Mouse (Mus musculus) CH12.LX (cell line): ENCODE data around the gene Slamf8. TPM values are rescaled to one million over a fixed set of nuclear protein-coding genes. Genes with fewer than 3 reads are reported as not detected.

Source experiments
- DNase-seq: peaks from one replicate; pipeline ENCODE4 v3.0.0-alpha.2; 2013; ENCODE audit errors: extremely low read depth
- H3K27ac ChIP-seq: 2 replicates; pipeline ENCODE4 v1.5.1; 2012; ENCODE audit warnings: low read depth, mild to moderate bottlenecking, control low read depth, moderate library complexity; ENCODE audit not compliant: insufficient read depth
- H3K27me3 ChIP-seq: replicated peaks from 2 replicates; pipeline ENCODE3; 2012; ENCODE audit warnings: inconsistent platforms
- H3K36me3 ChIP-seq, 2 experiments: replicated peaks in 1 of 2; 2 replicates each; pipeline versions ENCODE3 to v1.6.1; 2012; ENCODE audit warnings: inconsistent platforms in 1 of 2, low read length in 1 of 2, mild to moderate bottlenecking in 1 of 2, mixed read lengths in 1 of 2, moderate library complexity in 1 of 2; ENCODE audit not compliant: control insufficient read depth in 1 of 2, insufficient read depth in 1 of 2
- H3K4me1 ChIP-seq, 2 experiments: 2 replicates each; pipeline ENCODE4 v1.6.1; 2012; ENCODE audit warnings: inconsistent platforms in 1 of 2, moderate library complexity in 1 of 2; ENCODE audit not compliant: insufficient read depth in 2 of 2, control insufficient read depth in 1 of 2
- H3K4me2 ChIP-seq: 2 replicates; pipeline ENCODE4 v1.6.1; 2012; ENCODE audit warnings: low read depth, mild to moderate bottlenecking, control low read depth; ENCODE audit not compliant: poor library complexity, insufficient read depth, severe bottlenecking
- H3K4me3 ChIP-seq, 3 experiments: fragments of 150-350 bp in 1 of 3; sonication (generic) in 1 of 3; replicated peaks in 1 of 3; 2 replicates each; pipeline versions ENCODE3 to v1.5.1; 2011 to 2012; ENCODE audit warnings: low read depth in 2 of 3, low read length in 2 of 3, mild to moderate bottlenecking in 2 of 3, moderate library complexity in 2 of 3, control low read depth in 1 of 3, improper control_type of control experiment in 1 of 3, inconsistent platforms in 1 of 3, mixed read lengths in 1 of 3; ENCODE audit not compliant: poor library complexity in 1 of 3
- H3K79me2 ChIP-seq: replicated peaks from 2 replicates; pipeline ENCODE4 v1.6.1; 2012; ENCODE audit warnings: mild to moderate bottlenecking, moderate library complexity; ENCODE audit not compliant: control insufficient read depth, poor library complexity, insufficient read depth, severe bottlenecking; ENCODE audit errors: extremely low read depth
- H3K9ac ChIP-seq: 2 replicates; pipeline ENCODE4 v1.6.1; 2012; ENCODE audit warnings: low read depth, mild to moderate bottlenecking, control low read depth, moderate library complexity; ENCODE audit not compliant: insufficient read depth
- H3K9me3 ChIP-seq: replicated peaks from 2 replicates; pipeline ENCODE3; 2012; ENCODE audit warnings: low read length, inconsistent platforms, mixed read lengths
- CTCF ChIP-seq, 2 experiments: IDR thresholded peaks in 1 of 2; conservative IDR thresholded peaks in 1 of 2; 2 replicates each; pipeline ENCODE4 v1.5.1; 2011 to 2012; ENCODE audit warnings: low read depth in 2 of 2, low read length in 2 of 2, improper control_type of control experiment in 1 of 2, inconsistent platforms in 1 of 2, mild to moderate bottlenecking in 1 of 2, moderate library complexity in 1 of 2
- EP300 ChIP-seq: IDR thresholded peaks from 2 replicates; pipeline ENCODE4 v1.6.1; 2011; ENCODE audit warnings: low read length, improper control_type of control experiment
- GABPA ChIP-seq: IDR thresholded peaks from 2 replicates; pipeline ENCODE4 v1.6.1; 2012; ENCODE audit warnings: low read depth, low read length, improper control_type of control experiment, inconsistent platforms; ENCODE audit not compliant: insufficient replicate concordance
- IRF4 ChIP-seq: IDR thresholded peaks from 2 replicates; pipeline ENCODE4 v1.6.1; 2014; ENCODE audit warnings: low read depth, mild to moderate bottlenecking, inconsistent platforms, low read length, improper control_type of control experiment
- MXI1 ChIP-seq: IDR thresholded peaks from 2 replicates; pipeline ENCODE4 v1.6.1; 2011; ENCODE audit warnings: mild to moderate bottlenecking, low read depth, low read length, improper control_type of control experiment
- MYC ChIP-seq: IDR thresholded peaks from 2 replicates; pipeline ENCODE4 v1.6.1; 2011; ENCODE audit warnings: low read depth, mild to moderate bottlenecking, improper control_type of control experiment, low read length
- NRF1 ChIP-seq: IDR thresholded peaks from 2 replicates; pipeline ENCODE4 v1.6.1; 2014; ENCODE audit warnings: low read depth, mild to moderate bottlenecking, inconsistent platforms, low read length, improper control_type of control experiment, moderate library complexity
- PAX5 ChIP-seq: IDR thresholded peaks from 2 replicates; pipeline ENCODE4 v1.6.1; 2012; ENCODE audit warnings: low read length, inconsistent platforms, mixed read lengths
- RAD21 ChIP-seq: IDR thresholded peaks from 2 replicates; pipeline ENCODE4 v1.6.1; 2011; ENCODE audit warnings: low read depth, mild to moderate bottlenecking, low read length, improper control_type of control experiment, moderate library complexity
- RCOR1 ChIP-seq: conservative IDR thresholded peaks from 2 replicates; pipeline ENCODE4 v1.6.1; 2012; ENCODE audit warnings: low read depth, mild to moderate bottlenecking, inconsistent platforms, low read length, improper control_type of control experiment
- SIN3A ChIP-seq: IDR thresholded peaks from 2 replicates; pipeline ENCODE4 v1.6.1; 2012; ENCODE audit warnings: low read length, improper control_type of control experiment, inconsistent platforms
- SMC3 ChIP-seq: IDR thresholded peaks from 2 replicates; pipeline ENCODE4 v1.6.1; 2011; ENCODE audit warnings: low read depth, low read length, improper control_type of control experiment
- UBTF ChIP-seq: IDR thresholded peaks from 2 replicates; pipeline ENCODE4 v1.6.1; 2012; ENCODE audit warnings: low read depth, mild to moderate bottlenecking, inconsistent platforms, low read length, improper control_type of control experiment, moderate library complexity
- ZMIZ1 ChIP-seq: IDR thresholded peaks from 2 replicates; pipeline ENCODE4 v1.6.1; 2012; ENCODE audit warnings: low read depth, mild to moderate bottlenecking, inconsistent platforms, low read length, improper control_type of control experiment
- dilution Hi-C: fragments of 300-500 bp; cut with MboI; formaldehyde crosslinking; loops from 2 replicates; pipeline ENCODE4 v1.14.3; 2020; ENCODE audit warnings: low sequenced_read_pairs; ENCODE audit not compliant: extremely low pct_unique_long_range_greater_than_20kb, extremely low pct_ligation_motif_present
- in situ Hi-C: fragments of 300-500 bp; cut with MboI; formaldehyde crosslinking; loops from 3 replicates; pipeline ENCODE4 v1.14.3; 2019; ENCODE audit warnings: low sequenced_read_pairs, low pct_ligation_motif_present, low pct_unique_long_range_greater_than_20kb, mixed read lengths
- polyA plus RNA-seq: library from polyadenylated mRNA; unstranded; fragments of >175 nt; gene quantifications from 2 replicates; pipeline ENCODE4 v1.2.1, GENCODE M21; 2012; ENCODE audit warnings: low read depth; ENCODE audit not compliant: insufficient read length
- total RNA-seq, 2 experiments: library from RNA; depleted of rRNA; stranded (reverse); fragments of 300-350 nt in 1 of 2; fragments of >200 nt in 1 of 2; gene quantifications; 2 replicates each; pipeline ENCODE4 v1.2.3; 2012 to 2014

Gene Slamf8
- total and polyA plus RNA-seq, 3 experiments, result 0.30 to 1.8 (median 1.1) TPM

GRCm38 (mm10) chr1:172552623-172553022 is 37.7 kb downstream of the Slamf8 start:
- Histone ChIP-seq H3K9me3 (no peaks in the 10 kb centered on the region), H3K79me2 (no peaks in the 10 kb centered on the region), H3K36me3 (no peaks in the 10 kb centered on the region), H3K4me2 (no peak overlapping the region), H3K27me3 (peaks cover 23% of the 10 kb centered on the region), H3K27ac (no peak overlapping the region), H3K4me1 (peaks cover 8 to 33% of the 10 kb centered on the region in 2 experiments), H3K4me3 (no peak overlapping the region), H3K9ac (no peak overlapping the region)
- TF ChIP-seq CTCF (conservative IDR thresholded peaks at IDR 0.05 in 1 of 2, IDR thresholded peaks at IDR 0.05 in 1 of 2; ENCODE audit: low read depth in 2 of 2, low read length in 2 of 2), result no peak
- no peak for TF ChIP-seq SMC3
- no peak for TF ChIP-seq RCOR1
- TF ChIP-seq ZMIZ1, result no peak
- TF ChIP-seq RAD21, result no peak
- no peak for TF ChIP-seq SIN3A
- TF ChIP-seq MYC, result no peak
- TF ChIP-seq IRF4, result no peak
- no peak for TF ChIP-seq UBTF
- no peak for TF ChIP-seq MXI1
- TF ChIP-seq GABPA, result no peak
- dilution Hi-C loops (no loop called here), in situ Hi-C loops (loop anchor here (5.0 kb wide), 1 partner anchor 35 kb away; no protein-coding TSS in a partner anchor)
- no peak for DNase-seq

DNA sequence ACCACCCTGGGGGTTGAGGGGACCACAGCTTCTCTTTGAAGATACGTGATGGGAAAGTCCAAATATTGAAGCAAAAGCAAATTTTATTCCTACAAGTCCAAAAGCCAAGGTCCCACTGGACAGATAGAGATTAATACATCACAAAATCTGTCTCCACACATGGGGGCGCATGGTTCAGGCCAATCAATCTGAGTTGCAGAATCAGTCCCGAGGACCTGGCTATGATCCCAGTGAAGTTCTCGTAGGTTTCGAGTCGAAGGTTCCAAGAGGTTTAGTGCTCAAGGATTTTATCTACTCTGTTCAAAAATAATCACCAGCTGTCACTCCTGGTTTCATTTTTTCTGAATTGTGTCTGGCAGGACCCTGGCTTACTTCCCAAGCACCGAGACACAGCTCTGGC is 39.4 kb downstream of the Slamf8 start:
- Histone ChIP-seq H3K36me3 (no peaks in the 10 kb centered on the region), H3K9me3 (no peaks in the 10 kb centered on the region), H3K27me3 (peaks cover 13% of the 10 kb centered on the region), H3K9ac (0 out of 2 replicates have a peak overlapping the region, but pooled peaks have one; percentile 11), H3K4me3 (peak overlapping the region; percentile 65 to 69 (median 66))
- no peak for DNase-seq
- TF ChIP-seq RCOR1, result no peak
- no peak for TF ChIP-seq PAX5
- TF ChIP-seq SMC3, result no peak
- TF ChIP-seq RAD21, result no peak
- TF ChIP-seq MYC, result no peak
- TF ChIP-seq EP300, result no peak
- TF ChIP-seq NRF1, result no peak
- no peak for TF ChIP-seq MXI1
- TF ChIP-seq, all 38 proteins: peak for 0
- dilution Hi-C loops, result no loop called here
- peaks cover 8 to 35% of the 10 kb centered on the region in 2 experiments for H3K4me1 ChIP-seq
- peak overlapping the region; percentile 87 for H3K4me2 ChIP-seq
- H3K27ac ChIP-seq, result no peak overlapping the region
- H3K79me2 ChIP-seq, result no peaks in the 10 kb centered on the region
- in situ Hi-C loops, result loop anchor here (5.0 kb wide), 1 partner anchor 36 kb away; no protein-coding TSS in a partner anchor
